Mouse (Mus musculus): ENCODE results near the gene Morn3. TPM values are rescaled to one million over a fixed set of nuclear protein-coding genes. Genes with fewer than 3 reads are reported as not detected.

Gene Morn3
- polyA plus RNA-seq, 1 experiment from 2014 or later, result 2.2 TPM

DNA sequence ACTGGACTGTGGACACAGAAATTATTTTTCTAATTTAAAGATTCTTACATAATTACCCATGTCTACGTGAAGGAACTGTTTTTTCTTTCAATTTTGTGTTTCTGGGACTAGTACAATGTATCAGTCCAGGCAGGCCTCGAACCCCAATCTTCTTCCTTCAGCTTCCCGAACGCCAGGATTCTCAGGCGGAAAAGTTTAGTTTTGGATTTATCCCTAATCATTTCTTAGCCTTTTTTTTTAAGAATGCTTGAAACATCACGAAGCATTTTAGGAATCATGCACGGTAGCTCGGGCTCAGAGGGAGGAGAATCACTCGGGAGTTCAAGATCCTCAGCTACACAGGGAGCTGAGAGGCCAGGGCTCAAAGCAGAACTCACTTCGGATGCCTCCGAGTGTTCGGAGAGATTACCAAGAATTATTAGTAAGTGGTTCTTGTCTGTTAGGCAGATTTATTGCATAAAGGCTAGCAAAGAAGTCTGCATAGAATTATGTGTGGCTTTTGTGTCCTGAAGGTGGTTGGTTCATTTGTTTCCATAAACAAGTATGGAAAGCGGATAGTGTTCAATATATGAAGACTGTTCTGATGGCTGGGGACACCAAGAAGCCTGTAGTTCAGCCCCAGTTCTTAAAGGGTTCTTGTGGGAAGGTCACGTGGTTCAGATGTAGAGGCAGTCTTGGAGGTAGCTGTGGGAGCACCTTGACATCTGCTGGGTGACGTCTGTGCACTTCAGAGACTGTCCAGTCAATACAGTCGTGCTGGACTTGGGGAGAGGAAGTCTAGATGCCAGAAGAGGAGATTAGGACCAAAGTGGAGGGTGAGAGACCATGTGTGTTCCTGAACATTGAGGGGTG, 11.7 kb upstream of the Morn3 start:
- Histone ChIP-seq H3K36me3 (no peaks in the 10 kb centered on the region), H3K9ac (replicated peaks) (peak overlapping the region; percentile 40), H3K4me1 (peaks cover 3% of the 10 kb centered on the region), H3K9me3 (0 out of 2 replicates have a peak, but pooled peaks cover 4% of the 10 kb centered on the region), H3K27me3 (no peaks in the 10 kb centered on the region), H3K4me3 (peak overlapping the region; percentile 45), H3K4me2 (replicated peaks) (peak overlapping the region; percentile 43), H3K27ac (replicated peaks) (peak overlapping the region; percentile 65)
- no peak for ATAC-seq (replicated peaks)
- 45% methylated on average over 16 of the region's 16 CpGs for WGBS

DNA sequence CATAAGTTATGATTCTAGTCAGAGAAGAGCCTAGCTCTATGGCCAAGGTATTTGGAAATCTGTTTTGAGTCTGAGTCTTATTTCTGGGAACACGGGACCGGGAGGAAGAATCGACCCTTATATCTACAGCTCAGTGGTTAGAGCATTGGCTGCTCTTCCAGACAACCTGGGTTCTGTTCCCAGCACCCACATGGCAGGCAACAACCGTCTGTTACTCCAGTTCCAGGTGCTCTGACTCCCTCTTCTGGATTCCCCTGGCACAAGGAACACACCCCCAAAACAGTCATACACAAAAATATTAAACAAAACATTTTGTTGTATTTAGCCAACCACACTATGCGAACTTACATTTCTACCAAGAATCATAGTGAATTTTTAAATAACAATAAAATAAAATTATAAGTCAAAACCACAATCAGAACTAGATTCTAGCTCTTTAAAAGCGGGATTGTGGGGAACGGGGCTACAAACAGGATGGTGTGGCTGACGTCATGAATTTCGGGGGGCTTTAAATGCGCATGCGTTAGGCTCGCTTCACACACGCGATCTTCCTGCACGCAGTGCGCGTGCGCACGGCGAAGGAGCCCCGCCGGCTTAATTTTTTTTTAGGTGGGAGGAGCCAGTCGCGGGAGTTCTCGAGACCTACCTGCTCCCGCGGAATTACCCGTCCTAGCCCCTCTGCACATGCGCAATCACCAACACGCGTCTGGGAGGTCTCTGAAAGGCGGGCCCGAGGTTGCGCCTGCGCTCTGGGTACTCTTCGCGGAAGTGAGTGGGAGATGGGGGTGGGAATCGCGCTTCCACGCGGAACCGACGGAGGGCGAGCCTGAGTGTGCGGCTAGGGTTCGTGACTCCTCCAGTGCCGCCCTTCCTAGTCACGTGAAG, 10.8 kb upstream of the Morn3 start:
- 8% methylated on average over 48 of the region's 48 CpGs for WGBS
- H3K36me3 ChIP-seq, result no peaks in the 10 kb centered on the region
- H3K4me2 ChIP-seq (replicated peaks), result peak overlapping the region; percentile 43
- 0 out of 2 replicates have a peak, but pooled peaks cover 4% of the 10 kb centered on the region for H3K9me3 ChIP-seq
- ATAC-seq (replicated peaks), result peak; percentile 94
- H3K9ac ChIP-seq (replicated peaks), result peak overlapping the region; percentile 40
- peak overlapping the region; percentile 66 for H3K27ac ChIP-seq (replicated peaks)
- H3K27me3 ChIP-seq, result no peaks in the 10 kb centered on the region
- peak overlapping the region; percentile 45 for H3K4me3 ChIP-seq
- H3K4me1 ChIP-seq, result peaks cover 3% of the 10 kb centered on the region

DNA sequence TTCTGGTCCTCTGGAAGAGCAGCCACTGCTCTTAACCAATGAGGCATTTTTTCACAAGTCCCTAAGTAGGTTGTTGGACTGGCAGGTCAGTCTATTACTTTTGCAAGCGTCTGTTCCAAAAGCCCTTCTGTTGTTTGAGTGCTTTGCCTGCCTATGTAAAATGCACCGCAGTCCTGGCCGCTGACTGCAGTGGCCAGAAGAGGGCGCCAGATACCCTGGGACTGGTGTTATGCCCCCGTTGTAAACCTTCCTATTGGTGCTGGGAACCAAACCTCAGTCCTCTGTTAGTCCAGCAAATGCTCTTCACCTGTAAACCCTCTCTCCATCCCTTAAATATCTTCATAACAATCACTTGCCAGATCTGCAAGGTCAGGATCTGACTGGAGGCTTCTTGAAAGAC, 4.9 kb upstream of the Morn3 start:
- H3K9me3 ChIP-seq, result no peaks in the 10 kb centered on the region
- no peaks in the 10 kb centered on the region for H3K27me3 ChIP-seq
- WGBS, result 77% methylated on average over 5 of the region's 5 CpGs
- H3K36me3 ChIP-seq, result no peaks in the 10 kb centered on the region
- H3K4me1 ChIP-seq, result peaks cover 7% of the 10 kb centered on the region
- ATAC-seq (replicated peaks), result no peak
- no peak overlapping the region for H3K9ac ChIP-seq (replicated peaks)
- H3K4me2 ChIP-seq (replicated peaks), result no peak overlapping the region
- no peak overlapping the region for H3K4me3 ChIP-seq
- no peak overlapping the region for H3K27ac ChIP-seq (replicated peaks)

DNA sequence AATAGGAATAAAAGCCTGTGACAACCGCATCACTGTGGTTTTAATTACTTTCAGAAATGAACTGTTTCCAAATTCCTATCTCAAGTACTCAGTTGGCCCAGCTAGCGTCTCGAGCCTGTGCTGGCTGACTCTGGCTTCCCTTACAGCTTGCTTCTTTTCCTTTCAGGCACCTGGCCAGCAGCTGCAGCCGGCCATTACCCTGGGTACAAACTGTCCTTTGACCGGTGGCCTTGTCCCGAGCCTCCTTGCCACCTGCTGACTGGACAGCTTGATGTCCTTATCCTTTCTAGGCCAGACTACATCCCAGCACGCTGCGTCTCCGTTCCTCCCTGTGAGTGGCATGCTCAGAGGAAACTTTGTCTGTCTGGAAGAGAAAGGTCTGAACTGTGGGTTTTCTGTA, 4.1 kb upstream of the Morn3 start:
- Histone ChIP-seq H3K27me3 (no peaks in the 10 kb centered on the region), H3K36me3 (no peaks in the 10 kb centered on the region), H3K9ac (replicated peaks) (no peak overlapping the region), H3K9me3 (no peaks in the 10 kb centered on the region), H3K4me3 (no peak overlapping the region), H3K27ac (replicated peaks) (no peak overlapping the region), H3K4me1 (peaks cover 7% of the 10 kb centered on the region), H3K4me2 (replicated peaks) (no peak overlapping the region)
- ATAC-seq (replicated peaks), result no peak
- 80% methylated on average over 9 of the region's 9 CpGs for WGBS

DNA sequence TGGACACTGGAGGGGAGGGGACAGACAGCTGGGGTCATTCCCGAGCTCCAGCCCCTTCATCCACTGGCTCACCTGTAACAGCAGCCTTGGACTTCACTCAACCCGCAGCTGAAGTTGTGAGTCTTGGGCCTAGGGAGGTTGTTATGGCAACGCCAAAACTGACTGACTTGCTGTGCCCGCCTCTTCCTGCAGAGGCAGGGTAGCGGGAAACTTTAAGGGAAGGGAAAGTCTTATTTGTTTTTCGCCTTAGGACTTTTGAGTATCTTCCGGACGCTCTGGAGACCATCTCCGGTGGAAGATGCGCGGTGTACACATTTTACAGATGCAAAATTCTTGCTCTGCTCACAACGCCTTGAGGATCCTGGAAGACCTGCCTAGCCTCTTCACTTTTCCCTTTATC, 2.5 kb upstream of the Morn3 start:
- Histone ChIP-seq H3K36me3 (no peaks in the 10 kb centered on the region), H3K4me1 (peaks cover 7% of the 10 kb centered on the region), H3K4me2 (replicated peaks) (peak overlapping the region; percentile 31), H3K27me3 (no peaks in the 10 kb centered on the region), H3K4me3 (peak overlapping the region; percentile 12; the same call in 1 of the 2 replicates), H3K9ac (replicated peaks) (no peak overlapping the region), H3K27ac (replicated peaks) (no peak overlapping the region), H3K9me3 (no peaks in the 10 kb centered on the region)
- WGBS, result 4% methylated on average over 12 of the region's 12 CpGs
- ATAC-seq (replicated peaks), result no peak

DNA sequence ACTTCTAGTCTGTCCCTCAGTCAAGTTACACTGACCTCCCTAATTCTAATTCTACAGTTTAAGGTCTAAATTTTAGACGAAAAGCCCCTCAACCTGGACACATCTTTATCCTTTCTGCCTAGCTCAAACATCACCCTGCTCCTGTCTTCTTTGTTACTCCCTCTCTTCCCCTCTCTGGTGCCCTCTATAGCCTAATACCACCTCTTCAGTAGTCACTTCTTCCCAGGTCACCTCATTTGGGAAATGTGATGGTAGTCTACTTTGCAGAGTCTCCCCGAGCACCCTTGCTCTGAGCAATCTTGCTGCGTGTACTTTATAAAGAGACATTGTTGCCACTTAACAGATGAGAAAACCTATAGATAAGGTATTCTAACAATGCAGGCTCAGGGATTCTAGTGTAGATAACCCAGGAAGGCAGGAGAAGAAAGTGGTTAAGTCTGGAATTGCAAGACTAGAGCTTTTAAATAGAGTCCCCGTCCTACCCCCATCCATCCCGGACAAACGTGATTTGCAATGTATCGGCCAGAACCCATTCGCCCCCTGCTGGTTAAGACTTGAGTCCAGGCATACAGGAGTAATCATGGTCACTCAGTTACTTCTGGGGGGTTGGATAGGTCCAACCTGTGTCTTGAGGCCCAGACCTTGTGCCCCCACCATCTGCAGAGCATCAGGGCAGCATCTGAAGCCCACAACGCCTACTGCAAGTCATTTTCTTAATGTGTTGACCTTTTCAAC, 1.1 kb downstream of the Morn3 start:
- H3K4me3 ChIP-seq, result no peak overlapping the region
- 39% methylated on average over 9 of the region's 9 CpGs for WGBS
- H3K36me3 ChIP-seq, result no peaks in the 10 kb centered on the region
- no peak overlapping the region for H3K4me2 ChIP-seq (replicated peaks)
- no peaks in the 10 kb centered on the region for H3K9me3 ChIP-seq
- H3K27ac ChIP-seq (replicated peaks), result no peak overlapping the region
- H3K27me3 ChIP-seq, result no peaks in the 10 kb centered on the region
- ATAC-seq (replicated peaks), result 0 out of 2 replicates have a peak, but pooled peaks have one; percentile 32
- H3K4me1 ChIP-seq, result peaks cover 7% of the 10 kb centered on the region
- H3K9ac ChIP-seq (replicated peaks), result no peak overlapping the region

DNA sequence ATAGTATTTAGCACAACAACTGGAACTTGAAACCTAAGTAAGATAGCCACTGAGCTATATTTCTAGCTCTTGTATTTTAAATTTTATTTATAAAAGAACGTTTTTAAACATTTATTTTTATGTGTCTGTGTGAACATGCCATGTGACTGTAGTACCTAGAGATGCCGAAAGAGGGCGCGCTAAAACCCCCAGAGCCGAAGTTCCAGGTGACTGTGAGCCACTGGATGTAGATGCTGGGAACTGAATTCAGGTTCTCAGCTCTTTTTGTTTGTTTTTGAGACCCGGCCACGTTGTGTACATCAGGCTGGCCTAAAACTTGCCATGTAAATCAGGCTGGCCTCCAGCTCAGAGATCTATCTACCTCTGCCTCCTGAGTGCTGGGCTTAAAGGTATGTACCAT, 3.0 kb downstream of the Morn3 start:
- H3K4me1 ChIP-seq, result peaks cover 5% of the 10 kb centered on the region; the same call in 1 of the 2 replicates
- no peak overlapping the region for H3K4me3 ChIP-seq
- no peak for ATAC-seq (replicated peaks)
- no peaks in the 10 kb centered on the region for H3K9me3 ChIP-seq
- no peak overlapping the region for H3K9ac ChIP-seq (replicated peaks)
- H3K27me3 ChIP-seq, result no peaks in the 10 kb centered on the region
- no peak overlapping the region for H3K27ac ChIP-seq (replicated peaks)
- no peak overlapping the region for H3K4me2 ChIP-seq (replicated peaks)
- no peaks in the 10 kb centered on the region for H3K36me3 ChIP-seq
- 18% methylated on average over 7 of the region's 7 CpGs for WGBS

DNA sequence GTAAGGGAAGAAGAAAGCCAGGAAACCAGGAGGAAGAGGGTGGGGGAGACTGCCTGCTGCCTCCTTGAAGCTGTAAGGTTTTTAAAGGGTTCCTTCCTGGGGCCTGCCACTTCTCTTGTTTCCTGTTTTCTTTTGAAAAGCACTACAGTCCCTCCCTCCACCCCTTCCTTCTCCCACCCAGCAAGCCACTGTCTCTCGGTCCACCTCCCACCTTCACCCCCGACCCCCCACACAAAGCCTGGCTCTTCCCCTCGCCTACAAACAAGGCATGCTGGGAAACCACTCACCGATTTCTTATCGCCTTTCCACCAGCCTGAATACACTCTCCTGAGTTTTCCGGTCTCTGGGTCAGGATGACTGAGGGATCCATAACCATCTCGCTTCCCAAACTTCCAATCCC, 6.0 kb downstream of the Morn3 start:
- no peak for ATAC-seq (replicated peaks)
- H3K9ac ChIP-seq (replicated peaks), result no peak overlapping the region
- H3K4me1 ChIP-seq, result peaks cover 5% of the 10 kb centered on the region
- H3K9me3 ChIP-seq, result no peaks in the 10 kb centered on the region
- WGBS, result 61% methylated on average over 7 of the region's 7 CpGs
- H3K36me3 ChIP-seq, result no peaks in the 10 kb centered on the region
- H3K4me3 ChIP-seq, result no peak overlapping the region
- H3K27me3 ChIP-seq, result no peaks in the 10 kb centered on the region
- H3K27ac ChIP-seq (replicated peaks), result no peak overlapping the region
- no peak overlapping the region for H3K4me2 ChIP-seq (replicated peaks)

DNA sequence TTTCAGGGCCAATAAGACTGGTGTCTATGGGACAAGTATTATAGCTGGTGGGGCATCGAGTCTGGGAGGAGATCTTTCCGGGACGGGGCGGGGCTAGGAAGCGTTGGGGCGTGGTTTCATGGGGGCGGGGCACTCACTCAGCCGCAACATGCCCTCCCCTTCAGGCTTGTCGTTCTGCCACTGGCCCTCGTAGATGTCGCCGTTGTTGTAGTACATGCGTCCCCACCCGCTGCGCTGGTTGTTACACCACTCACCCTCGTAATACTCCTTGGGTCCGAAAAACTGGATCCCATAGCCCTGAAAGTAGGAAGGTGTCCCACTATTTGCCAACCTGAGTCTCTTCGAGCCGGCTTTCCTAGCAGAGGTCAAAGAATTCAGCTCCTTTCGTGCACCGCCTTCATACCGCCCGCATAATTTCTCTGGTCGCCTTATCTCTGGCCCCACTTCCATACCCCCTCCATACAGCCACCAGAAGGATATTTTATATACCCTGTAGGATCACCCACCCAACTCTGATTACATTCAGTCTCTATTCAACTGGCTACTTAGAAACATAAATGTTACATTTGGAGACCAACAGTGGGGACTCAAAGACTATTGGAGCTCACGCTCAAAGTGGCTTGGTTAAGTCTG, 7.6 kb downstream of the Morn3 start:
- H3K27ac ChIP-seq (replicated peaks), result no peak overlapping the region
- peaks cover 11% of the 10 kb centered on the region for H3K4me1 ChIP-seq
- no peak overlapping the region for H3K9ac ChIP-seq (replicated peaks)
- ATAC-seq (replicated peaks), result no peak
- H3K27me3 ChIP-seq, result no peaks in the 10 kb centered on the region
- no peaks in the 10 kb centered on the region for H3K36me3 ChIP-seq
- H3K9me3 ChIP-seq, result no peaks in the 10 kb centered on the region
- WGBS, result 5% methylated on average over 25 of the region's 25 CpGs
- H3K4me3 ChIP-seq, result peak overlapping the region; percentile 8; the same call in 1 of the 2 replicates
- H3K4me2 ChIP-seq (replicated peaks), result peak overlapping the region; percentile 39

DNA sequence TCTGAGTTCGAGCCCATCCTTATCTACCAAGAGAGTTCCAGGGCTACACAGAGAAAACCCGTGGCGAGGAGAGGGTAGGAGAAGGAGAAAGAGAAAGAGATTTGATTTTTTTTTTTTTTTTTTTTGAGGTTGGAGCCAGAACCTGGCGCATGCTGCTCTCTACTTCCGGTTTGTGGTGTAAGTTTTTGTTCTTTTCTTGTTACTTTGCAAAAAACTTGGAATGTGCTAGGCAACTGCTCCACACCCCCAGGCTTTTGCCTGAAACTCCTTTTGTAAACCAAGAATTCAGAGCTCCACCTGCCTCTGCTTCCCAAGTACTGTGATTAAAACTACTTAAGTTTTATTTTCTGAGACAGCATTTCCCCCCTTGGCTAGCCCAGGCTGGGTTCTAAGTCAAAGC, 8.7 kb downstream of the Morn3 start:
- H3K36me3 ChIP-seq, result no peaks in the 10 kb centered on the region
- no peak for ATAC-seq (replicated peaks)
- H3K9me3 ChIP-seq, result no peaks in the 10 kb centered on the region
- H3K27ac ChIP-seq (replicated peaks), result no peak overlapping the region
- H3K27me3 ChIP-seq, result no peaks in the 10 kb centered on the region
- WGBS, result 79% methylated on average over 5 of the region's 5 CpGs
- no peak overlapping the region for H3K9ac ChIP-seq (replicated peaks)
- no peak overlapping the region for H3K4me3 ChIP-seq
- no peak overlapping the region for H3K4me2 ChIP-seq (replicated peaks)
- peaks cover 11% of the 10 kb centered on the region for H3K4me1 ChIP-seq

DNA sequence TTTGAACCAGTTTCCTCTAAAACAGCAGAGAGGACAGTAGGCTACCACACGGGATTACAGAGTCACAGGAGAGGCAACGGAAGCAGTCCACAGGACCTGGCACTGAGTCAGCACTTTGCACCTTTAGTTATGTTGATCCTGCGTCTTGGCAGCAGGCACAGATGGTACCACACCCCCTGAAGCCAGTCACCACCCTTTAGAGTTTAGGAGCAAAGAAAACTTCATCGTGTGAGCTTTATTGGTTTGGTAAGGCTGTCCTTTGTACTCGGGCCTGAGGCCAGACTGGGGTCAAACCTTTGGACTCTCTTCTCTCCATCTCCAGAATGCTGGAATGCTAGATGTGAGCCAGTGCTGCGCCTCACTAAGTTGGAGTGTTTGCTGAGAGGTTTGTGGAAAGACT, 11.3 kb downstream of the Morn3 start:
- no peak overlapping the region for H3K4me2 ChIP-seq (replicated peaks)
- H3K36me3 ChIP-seq, result peaks cover 11% of the 10 kb centered on the region; the same call in 1 of the 2 replicates
- no peak overlapping the region for H3K27ac ChIP-seq (replicated peaks)
- no peaks in the 10 kb centered on the region for H3K27me3 ChIP-seq
- H3K9ac ChIP-seq (replicated peaks), result no peak overlapping the region
- 33% methylated on average over 6 of the region's 6 CpGs for WGBS
- peaks cover 11% of the 10 kb centered on the region for H3K4me1 ChIP-seq
- H3K9me3 ChIP-seq, result no peaks in the 10 kb centered on the region
- H3K4me3 ChIP-seq, result no peak overlapping the region
- ATAC-seq (replicated peaks), result no peak
